Mouse (Mus musculus) liver, adult (tissue): ENCODE data around the gene C1qc.

Experiments used
- GATA4 ChIP-seq: IDR thresholded peaks from 2 replicates; pipeline ENCODE4 v1.6.1; 2014; ENCODE audit warnings: mild to moderate bottlenecking, low read length; ENCODE audit not compliant: insufficient replicate concordance

C1qc gene

DNA sequence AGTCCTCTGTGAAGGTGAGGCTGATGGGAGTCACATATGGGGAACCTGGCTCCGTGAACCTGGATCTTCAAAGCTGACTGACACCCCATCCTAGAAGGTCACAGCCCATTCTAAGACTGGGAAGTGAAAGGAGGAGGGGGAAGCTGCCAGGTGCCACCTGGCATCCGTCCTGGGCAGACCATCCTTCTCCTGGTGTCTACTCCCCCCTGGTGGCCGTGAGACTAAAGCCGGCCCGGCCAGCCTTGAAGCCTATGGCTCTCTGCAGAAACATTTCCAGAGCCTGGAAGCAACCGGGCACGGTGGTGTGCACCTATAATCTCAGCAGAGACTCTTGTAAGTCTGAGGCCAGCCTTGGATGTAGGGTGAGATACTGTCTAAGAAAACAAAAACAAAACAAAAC, 15.9 kb downstream of the C1qc start:
- TF ChIP-seq GATA4 = no peak

GRCm38 (mm10) chr4:136875012-136875411, 17.9 kb downstream of the C1qc start:
- no peak for TF ChIP-seq GATA4

- TF ChIP-seq GATA4 = no peak
Observed at GRCm38 (mm10) chr4:136868371-136868770, 24.5 kb downstream of the C1qc start.

GRCm38 (mm10) chr4:136867690-136868345, 25.0 kb downstream of the C1qc start:
- TF ChIP-seq GATA4 = no peak

DNA sequence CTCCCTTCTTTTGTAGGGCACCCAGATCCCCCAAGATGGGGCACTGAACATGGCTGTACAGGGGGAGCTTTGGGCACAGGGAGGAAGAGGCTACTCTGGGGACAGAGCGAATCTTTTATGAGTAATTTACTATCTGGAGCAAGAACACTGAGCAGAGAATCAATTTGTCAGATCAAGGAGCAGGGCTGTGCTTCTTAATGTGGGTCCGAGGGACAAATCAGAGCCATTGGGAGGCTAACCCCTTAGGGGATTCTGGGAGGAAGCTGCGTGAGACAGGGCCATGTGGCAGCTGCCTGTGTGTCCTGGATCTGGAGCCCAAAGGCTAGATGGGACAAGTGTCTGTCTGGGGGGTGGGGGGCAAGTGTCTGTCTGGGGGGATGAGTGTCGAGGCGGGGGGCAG, 27.3 kb downstream of the C1qc start:
- TF ChIP-seq GATA4 = no peak

- TF ChIP-seq GATA4 = no peak
Observed at GRCm38 (mm10) chr4:136864751-136865470, 28.0 kb downstream of the C1qc start.

GRCm38 (mm10) chr4:136863517-136863916, 29.3 kb downstream of the C1qc start:
- TF ChIP-seq GATA4 = no peak

DNA sequence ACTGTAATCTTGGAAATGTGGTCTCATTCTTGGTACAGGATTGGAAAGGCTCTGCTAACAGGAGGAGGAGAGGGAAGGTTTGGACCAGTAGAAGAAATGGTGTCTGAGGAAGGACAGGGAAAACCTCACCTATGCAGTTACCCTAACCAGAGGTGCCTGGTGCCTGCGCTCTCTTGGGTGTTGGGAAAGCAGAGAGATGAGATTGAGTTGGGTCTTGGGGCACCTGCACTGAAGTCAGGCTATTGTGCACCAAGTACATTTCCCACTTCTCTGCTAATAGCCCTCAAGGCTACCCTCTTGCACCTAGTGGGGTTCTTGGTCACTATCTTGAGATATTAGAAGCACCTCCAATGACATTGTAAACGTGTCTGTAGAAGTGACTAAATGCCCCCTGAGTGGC, 30.5 kb downstream of the C1qc start:
- TF ChIP-seq GATA4 = no peak

DNA sequence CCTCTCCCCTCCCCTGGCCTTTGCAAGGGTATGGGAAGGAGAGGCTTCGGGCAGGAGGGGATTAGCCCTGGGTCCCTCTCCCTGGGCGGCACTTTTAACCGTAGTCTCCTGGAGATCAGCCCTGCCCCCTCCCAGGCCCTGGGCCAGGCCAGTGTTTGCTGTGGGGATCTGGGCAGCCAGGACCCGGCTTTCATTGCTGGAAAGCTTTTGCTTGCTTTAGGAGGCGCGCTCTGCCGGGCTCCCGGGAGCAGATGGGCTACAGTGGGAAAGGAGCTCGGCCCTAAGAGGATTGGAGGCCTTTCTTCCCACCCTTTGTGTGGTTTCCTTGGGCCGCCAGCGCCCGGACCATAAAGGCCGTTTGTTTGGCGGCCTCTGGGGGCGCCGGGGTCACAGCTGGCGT, 31.1 kb downstream of the C1qc start:
- no peak for TF ChIP-seq GATA4

GRCm38 (mm10) chr4:136860022-136860421, 32.8 kb downstream of the C1qc start:
- TF ChIP-seq GATA4 = no peak

DNA sequence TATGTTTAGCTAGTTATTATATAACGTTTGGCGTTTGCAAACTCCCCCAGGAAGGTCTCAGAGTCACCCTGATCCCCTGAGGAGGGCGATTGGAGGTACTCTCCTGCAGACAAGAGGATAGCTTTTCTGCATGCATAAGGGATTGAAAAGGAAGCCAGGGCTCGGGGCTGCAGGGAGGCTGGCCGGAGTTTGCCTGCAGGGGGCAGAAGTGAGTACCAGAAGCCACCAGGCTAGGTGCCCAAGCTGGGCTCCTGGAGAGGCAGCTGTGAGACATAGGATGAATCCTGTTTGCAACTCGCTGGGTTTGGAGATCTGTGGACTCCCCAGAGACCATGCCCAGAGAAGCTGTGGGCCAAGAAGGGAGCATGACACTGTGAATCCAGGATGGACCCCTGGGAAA, 37.8 kb downstream of the C1qc start:
- TF ChIP-seq GATA4 = no peak

- TF ChIP-seq GATA4 = no peak
Observed at GRCm38 (mm10) chr4:136852989-136853388, 39.9 kb downstream of the C1qc start.

DNA sequence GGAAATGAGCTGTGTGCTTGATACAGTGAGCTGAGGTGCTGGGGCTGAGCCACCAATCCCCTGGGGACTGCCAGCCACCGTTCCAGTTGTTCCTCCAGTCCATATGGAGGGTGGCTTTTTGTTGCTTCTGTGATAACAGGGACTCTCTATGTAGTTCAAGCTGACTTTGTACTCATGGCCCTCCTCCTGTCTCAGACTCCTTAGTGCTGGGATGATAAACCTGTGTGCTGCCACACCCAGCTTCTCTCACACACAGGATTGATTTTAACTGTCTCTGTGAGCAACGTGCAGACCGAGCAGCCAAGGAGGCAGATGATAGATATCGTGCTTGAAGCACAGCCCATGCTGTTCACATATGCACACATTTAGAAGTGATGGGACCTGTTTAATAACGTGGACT, 40.7 kb downstream of the C1qc start:
- no peak for TF ChIP-seq GATA4

DNA sequence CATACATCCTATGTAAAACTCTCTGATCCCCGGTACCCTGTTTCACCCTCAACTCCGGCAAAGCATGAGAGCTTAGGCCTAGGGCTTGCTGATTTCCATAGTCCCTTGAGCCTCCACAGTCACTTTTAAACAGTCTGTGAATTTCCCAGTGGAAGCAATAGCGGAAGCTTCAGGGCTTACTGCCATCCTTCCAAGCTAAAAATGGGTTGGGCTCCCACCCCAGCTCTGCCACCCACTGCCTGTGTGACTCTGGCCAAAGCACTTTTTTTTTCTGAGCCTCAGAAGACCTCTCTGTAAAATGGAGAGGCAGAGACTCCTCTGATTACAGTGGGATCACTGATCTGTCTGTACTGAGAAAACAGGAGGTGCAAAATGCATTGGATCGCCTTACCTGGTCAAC, 44.3 kb downstream of the C1qc start:
- TF ChIP-seq GATA4 = no peak

DNA sequence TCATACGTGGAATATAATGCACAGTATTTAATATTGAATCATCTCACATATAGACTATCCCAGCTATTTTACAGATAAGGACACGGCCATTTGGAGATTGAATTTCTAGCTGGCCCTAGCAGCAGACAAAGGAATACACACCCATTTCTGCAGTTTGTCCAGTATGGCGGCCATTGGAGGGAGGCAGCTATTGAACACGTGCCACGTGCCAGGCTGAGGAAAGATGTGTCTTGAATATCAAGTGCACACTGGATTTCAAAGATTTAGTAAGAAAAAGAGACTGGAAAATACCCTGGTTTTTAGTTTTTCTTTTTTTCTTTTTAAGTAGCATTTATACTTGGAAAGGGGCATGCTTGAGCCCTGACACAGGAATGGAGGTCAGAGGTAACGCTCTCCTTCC, 45.7 kb downstream of the C1qc start:
- TF ChIP-seq GATA4 = no peak

DNA sequence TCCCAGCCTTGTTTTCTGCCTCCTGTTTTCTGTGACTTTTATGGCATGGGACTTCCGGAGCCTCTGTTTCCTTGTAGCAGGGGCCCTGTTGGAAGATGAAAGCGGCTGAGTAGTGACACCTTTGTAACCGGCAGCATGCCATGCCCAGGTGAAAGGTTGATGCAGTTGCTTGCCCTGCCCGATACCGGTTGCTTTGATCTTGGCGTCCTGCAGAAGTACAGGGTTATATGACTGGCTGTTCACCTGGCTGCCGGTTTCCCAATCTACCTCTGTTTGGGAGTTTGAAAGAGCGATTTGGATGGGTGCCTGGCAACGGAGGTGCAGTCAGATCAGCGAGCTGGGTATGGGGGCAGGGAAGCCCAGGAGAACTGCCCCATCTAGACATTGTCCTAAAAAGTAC, 50.1 kb downstream of the C1qc start:
- no peak for TF ChIP-seq GATA4

- no peak for TF ChIP-seq GATA4
Observed at GRCm38 (mm10) chr4:136842033-136842432, 50.8 kb downstream of the C1qc start.
